Mouse (Mus musculus) embryo, embryonic 10 days (tissue): ENCODE measurements around the gene Tspan1.
A peak's percentile ranks its signal among the peaks of the same experiment; 100 is the strongest.

Source experiments
- DNase-seq: peaks from one replicate; pipeline ENCODE4 v3.0.0-alpha.2; 2015; ENCODE audit warnings: low spot score

Tspan1 gene

GRCm38 (mm10) chr4:116125803-116126386 is 41.5 kb downstream of the Tspan1 start:
- no peak for DNase-seq

GRCm38 (mm10) chr4:116123602-116124519 is 43.5 kb downstream of the Tspan1 start, which contains the start of the genes Rad54l and Pomgnt1:
Gene Rad54l, minus strand, starts transcription at chr4:116123690.
Gene Pomgnt1, plus strand, starts transcription at chr4:116123840.
- DNase-seq: peak; percentile 98

- DNase-seq: no peak
Measured at GRCm38 (mm10) chr4:116122762-116123161, 44.6 kb downstream of the Tspan1 start.
